Mouse (Mus musculus): ENCODE measurements around the gene Tbc1d24.

GRCm38 (mm10) chr17:24204846-24205245 is 516 bp downstream of the Tbc1d24 start:
- TF ChIP-seq HCFC1 (IDR thresholded peaks at IDR 0.05; ENCODE audit: low read depth, low read length) (no peak), POLR2A (IDR thresholded peaks at IDR 0.05; ENCODE audit: low read depth, low read length) (no peak), CTCF (conservative IDR thresholded peaks at IDR 0.05 in 1 of 2, IDR thresholded peaks at IDR 0.05 in 1 of 2; ENCODE audit: low read depth in 2 of 2, low read length in 2 of 2) (no peak), ELF1 (IDR thresholded peaks at IDR 0.05; ENCODE audit: low read depth, low read length) (no peak), TCF12 (IDR thresholded peaks at IDR 0.05; ENCODE audit: low read depth, low read length) (no peak), EP300 (IDR thresholded peaks at IDR 0.05; ENCODE audit: low read length) (no peak), MAFK (IDR thresholded peaks at IDR 0.05; ENCODE audit: insufficient replicate concordance, low read length) (no peak), ZNF384 (IDR thresholded peaks at IDR 0.05; ENCODE audit: low read depth, low read length) (no peak), MXI1 (IDR thresholded peaks at IDR 0.05; ENCODE audit: low read depth, low read length) (no peak), BHLHE40 (IDR thresholded peaks at IDR 0.05; ENCODE audit: low read depth, low read length) (peak; percentile 64), USF2 (conservative IDR thresholded peaks at IDR 0.05; ENCODE audit: low read depth, low read length) (no peak)
